Mouse (Mus musculus) ES-E14 (cell line): ENCODE measurements around the gene Kmt2d.

Source experiments
- CHD2 ChIP-seq: IDR thresholded peaks from 2 replicates; pipeline ENCODE4 v1.6.1; 2014; ENCODE audit warnings: mild to moderate bottlenecking, low read depth, low read length, inconsistent platforms
- HCFC1 ChIP-seq: IDR thresholded peaks from 2 replicates; pipeline ENCODE4 v1.6.1; 2012; ENCODE audit warnings: low read length, inconsistent platforms, borderline replicate concordance; ENCODE audit not compliant: insufficient read depth
- MAFK ChIP-seq: IDR thresholded peaks from 2 replicates; pipeline ENCODE4 v1.6.1; 2014; ENCODE audit warnings: mild to moderate bottlenecking, low read depth, low read length, inconsistent platforms; ENCODE audit not compliant: insufficient read depth
- ZNF384 ChIP-seq: IDR thresholded peaks from 2 replicates; pipeline ENCODE4 v1.6.1; 2012; ENCODE audit warnings: low read depth, low read length, inconsistent platforms

- no peak for TF ChIP-seq CHD2
- no peak for TF ChIP-seq HCFC1
- TF ChIP-seq MAFK: no peak
- TF ChIP-seq ZNF384: no peak
Measured at GRCm38 (mm10) chr15:98850668-98851067, 20.3 kb downstream of the Kmt2d start.
